Mouse (Mus musculus): ENCODE measurements at regions not wholly inside any gene's neighbourhood (a gene's known extent, or its start where the extent isn't known, plus 50 kb on each side); places are given as distances from the start of the nearest gene placed in this dataset.

GRCm38 (mm10) chr1:89252528-89252927, 182.3 kb downstream of the Sh3bp4 start:
- H3K9ac ChIP-seq (replicated peaks), result no peak overlapping the region
- H3K4me3 ChIP-seq (replicated peaks), result no peak overlapping the region
- no peak overlapping the region for H3K27ac ChIP-seq
- WGBS, result 89% methylated on average over 7 of the region's 7 CpGs
- H3K4me2 ChIP-seq, result no peak overlapping the region
- no peaks in the 10 kb centered on the region for H3K27me3 ChIP-seq
- H3K9me3 ChIP-seq, result peaks cover 2% of the 10 kb centered on the region; the same call in 1 of the 2 replicates
- no peak for ATAC-seq (ENCODE audit: insufficient number of reproducible peaks, insufficient read depth, low FRiP score, low TSS enrichment, low read depth)
- H3K4me1 ChIP-seq (replicated peaks), result peaks cover 6% of the 10 kb centered on the region; the same call in 1 of the 2 replicates
- H3K36me3 ChIP-seq, result no peaks in the 10 kb centered on the region

- Histone ChIP-seq H3K36me3 (no peaks in the 10 kb centered on the region), H3K27ac (no peak overlapping the region), H3K4me2 (no peak overlapping the region), H3K4me1 (replicated peaks) (no peaks in the 10 kb centered on the region), H3K4me3 (replicated peaks) (no peak overlapping the region), H3K27me3 (no peaks in the 10 kb centered on the region), H3K9me3 (no peaks in the 10 kb centered on the region), H3K9ac (replicated peaks) (no peak overlapping the region)
- ATAC-seq (ENCODE audit: insufficient number of reproducible peaks, insufficient read depth, low FRiP score, low TSS enrichment, low read depth), result no peak
- WGBS, result 65% methylated on average over 5 of the region's 5 CpGs
Observed at GRCm38 (mm10) chr1:89257945-89258344, 187.7 kb downstream of the Sh3bp4 start.

DNA sequence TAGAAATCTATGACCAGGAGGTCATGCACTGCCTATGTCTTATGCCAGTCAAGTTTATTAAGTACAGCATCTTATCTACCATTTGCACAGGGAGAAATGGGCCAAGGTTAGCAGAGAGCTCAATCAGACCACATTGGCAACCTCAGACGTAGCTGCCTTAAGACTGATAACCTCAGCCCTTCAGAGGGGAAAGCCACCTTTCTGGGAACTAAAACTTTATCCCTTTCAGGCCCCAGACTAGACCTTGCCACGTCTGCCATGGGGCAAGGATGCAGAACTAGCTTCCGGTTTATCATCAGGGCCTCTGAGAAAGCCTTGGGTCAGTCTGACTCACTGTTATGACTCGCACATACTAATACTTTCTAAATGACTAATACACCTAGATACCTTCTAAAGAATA, 188.8 kb upstream of the Agap1 start:
- no peaks in the 10 kb centered on the region for H3K36me3 ChIP-seq
- no peak overlapping the region for H3K9ac ChIP-seq (replicated peaks)
- no peak for ATAC-seq (ENCODE audit: insufficient number of reproducible peaks, insufficient read depth, low FRiP score, low TSS enrichment, low read depth)
- no peaks in the 10 kb centered on the region for H3K9me3 ChIP-seq
- H3K4me3 ChIP-seq (replicated peaks), result no peak overlapping the region
- no peaks in the 10 kb centered on the region for H3K4me1 ChIP-seq (replicated peaks)
- no peak overlapping the region for H3K27ac ChIP-seq
- H3K27me3 ChIP-seq, result peaks cover 3% of the 10 kb centered on the region; the same call in 1 of the 2 replicates
- WGBS, result 73% methylated on average over 4 of the region's 4 CpGs
- H3K4me2 ChIP-seq, result no peak overlapping the region

DNA sequence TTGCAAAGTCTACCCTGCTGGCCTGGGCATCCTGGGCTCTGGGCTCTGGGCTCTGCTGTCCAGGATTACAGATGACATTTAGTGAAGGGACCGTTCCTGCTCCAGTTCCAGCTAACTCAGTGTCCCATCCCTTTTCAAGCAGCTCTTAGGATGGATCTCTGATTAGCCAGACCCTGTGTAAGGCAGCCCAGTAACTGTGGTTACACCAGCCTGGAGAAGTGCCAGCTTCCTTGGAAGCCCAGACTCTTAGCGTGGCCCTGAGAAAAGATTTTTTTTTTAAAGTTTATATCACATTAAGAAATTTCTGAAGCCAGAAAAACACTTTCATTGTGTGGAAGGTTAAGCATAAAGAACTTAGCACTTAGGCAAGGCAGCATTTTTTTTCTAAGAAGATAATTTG, 185.8 kb upstream of the Agap1 start:
- H3K4me2 ChIP-seq, result no peak overlapping the region
- H3K36me3 ChIP-seq, result no peaks in the 10 kb centered on the region
- no peak for ATAC-seq (ENCODE audit: insufficient number of reproducible peaks, insufficient read depth, low FRiP score, low TSS enrichment, low read depth)
- H3K9me3 ChIP-seq, result no peaks in the 10 kb centered on the region
- whole genome bisulfite sequencing, result 74% methylated on average over 2 of the region's 2 CpGs
- no peaks in the 10 kb centered on the region for H3K4me1 ChIP-seq (replicated peaks)
- no peak overlapping the region for H3K27ac ChIP-seq
- peaks cover 10% of the 10 kb centered on the region; the same call in 1 of the 2 replicates for H3K27me3 ChIP-seq
- H3K4me3 ChIP-seq (replicated peaks), result no peak overlapping the region
- no peak overlapping the region for H3K9ac ChIP-seq (replicated peaks)

GRCm38 (mm10) chr1:89271743-89272142, 182.9 kb upstream of the Agap1 start:
- no peak for ATAC-seq (ENCODE audit: insufficient number of reproducible peaks, insufficient read depth, low FRiP score, low TSS enrichment, low read depth)
- H3K4me3 ChIP-seq (replicated peaks), result no peak overlapping the region

GRCm38 (mm10) chr1:89273021-89273420, 181.6 kb upstream of the Agap1 start:
- no peak overlapping the region for H3K9ac ChIP-seq (replicated peaks)
- WGBS, result 82% methylated on average over 10 of the region's 10 CpGs

More at GRCm38 (mm10) chr1:89271743-89272142, 182.9 kb upstream of the Agap1 start:
- H3K27ac ChIP-seq, result no peak overlapping the region
- H3K4me2 ChIP-seq, result no peak overlapping the region
- no peaks in the 10 kb centered on the region for H3K9me3 ChIP-seq
- peaks cover 10% of the 10 kb centered on the region; the same call in 1 of the 2 replicates for H3K27me3 ChIP-seq
- H3K4me1 ChIP-seq (replicated peaks), result 0 out of 2 replicates have a peak, but pooled peaks cover 2% of the 10 kb centered on the region
- WGBS, result 78% methylated on average over 8 of the region's 8 CpGs
- no peaks in the 10 kb centered on the region for H3K36me3 ChIP-seq
- no peak overlapping the region for H3K9ac ChIP-seq (replicated peaks)

DNA sequence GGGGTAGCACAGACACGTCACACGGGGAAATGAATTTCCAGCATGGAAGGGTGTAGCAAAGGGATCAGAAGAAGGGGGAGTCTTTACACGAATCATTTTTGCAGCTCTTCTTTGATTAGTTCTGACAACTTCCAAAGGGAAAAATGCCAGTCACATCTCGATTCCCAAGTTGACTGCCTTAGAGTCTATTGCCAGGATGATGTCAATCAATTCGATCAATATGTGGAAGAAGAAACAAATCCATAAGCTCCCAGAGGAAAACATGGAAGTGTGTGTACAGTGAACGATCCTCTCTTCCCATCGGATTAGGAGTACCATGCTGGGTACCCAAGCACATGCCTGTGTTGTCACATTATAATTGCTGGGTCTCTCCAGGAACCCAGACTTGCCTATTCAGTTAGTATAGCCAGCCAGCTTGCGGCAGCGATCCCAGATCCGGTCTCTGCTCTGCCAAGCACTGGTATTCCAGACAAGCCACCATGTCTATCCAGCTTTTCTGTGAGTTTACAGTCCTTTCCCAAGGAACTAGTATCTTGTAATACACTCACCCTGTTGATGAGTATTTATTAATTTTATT, 180.7 kb upstream of the Agap1 start:
- Histone ChIP-seq H3K4me2 (no peak overlapping the region), H3K27ac (no peak overlapping the region), H3K9ac (replicated peaks) (no peak overlapping the region), H3K9me3 (no peaks in the 10 kb centered on the region), H3K4me3 (replicated peaks) (no peak overlapping the region), H3K36me3 (no peaks in the 10 kb centered on the region), H3K4me1 (replicated peaks) (0 out of 2 replicates have a peak, but pooled peaks cover 2% of the 10 kb centered on the region), H3K27me3 (peaks cover 10% of the 10 kb centered on the region; the same call in 1 of the 2 replicates)
- ATAC-seq (ENCODE audit: insufficient number of reproducible peaks, insufficient read depth, low FRiP score, low TSS enrichment, low read depth), result no peak
- 91% methylated on average over 10 of the region's 10 CpGs for WGBS

More at GRCm38 (mm10) chr1:89273021-89273420, 181.6 kb upstream of the Agap1 start:
- Histone ChIP-seq H3K4me2 (no peak overlapping the region), H3K27ac (no peak overlapping the region), H3K9me3 (no peaks in the 10 kb centered on the region), H3K27me3 (peaks cover 10% of the 10 kb centered on the region; the same call in 1 of the 2 replicates), H3K36me3 (no peaks in the 10 kb centered on the region), H3K4me3 (replicated peaks) (no peak overlapping the region), H3K4me1 (replicated peaks) (0 out of 2 replicates have a peak, but pooled peaks cover 2% of the 10 kb centered on the region)
- ATAC-seq (ENCODE audit: insufficient number of reproducible peaks, insufficient read depth, low FRiP score, low TSS enrichment, low read depth), result no peak

GRCm38 (mm10) chr1:89279382-89279781, 175.2 kb upstream of the Agap1 start:
- no peak overlapping the region for H3K27ac ChIP-seq
- no peaks in the 10 kb centered on the region for H3K36me3 ChIP-seq
- H3K4me2 ChIP-seq, result no peak overlapping the region
- 0 out of 2 replicates have a peak, but pooled peaks cover 2% of the 10 kb centered on the region for H3K4me1 ChIP-seq (replicated peaks)
- no peak for ATAC-seq (ENCODE audit: insufficient number of reproducible peaks, insufficient read depth, low FRiP score, low TSS enrichment, low read depth)
- no peak overlapping the region for H3K9ac ChIP-seq (replicated peaks)
- H3K4me3 ChIP-seq (replicated peaks), result no peak overlapping the region
- no peaks in the 10 kb centered on the region for H3K9me3 ChIP-seq
- WGBS, result 68% methylated on average over 5 of the region's 5 CpGs
- H3K27me3 ChIP-seq, result no peaks in the 10 kb centered on the region

GRCm38 (mm10) chr1:89281107-89281655, 173.4 kb upstream of the Agap1 start:
- WGBS, result 78% methylated on average over 1 of the region's 1 CpGs
- ATAC-seq (ENCODE audit: insufficient number of reproducible peaks, insufficient read depth, low FRiP score, low TSS enrichment, low read depth), result no peak

GRCm38 (mm10) chr1:89285041-89285440, 169.6 kb upstream of the Agap1 start:
- no peak overlapping the region for H3K4me2 ChIP-seq
- H3K4me3 ChIP-seq (replicated peaks), result no peak overlapping the region
- H3K27ac ChIP-seq, result no peak overlapping the region
- WGBS, result 86% methylated on average over 4 of the region's 4 CpGs
- ATAC-seq (ENCODE audit: insufficient number of reproducible peaks, insufficient read depth, low FRiP score, low TSS enrichment, low read depth), result no peak
- H3K4me1 ChIP-seq (replicated peaks), result no peaks in the 10 kb centered on the region
- no peaks in the 10 kb centered on the region for H3K9me3 ChIP-seq
- no peak overlapping the region for H3K9ac ChIP-seq (replicated peaks)
- H3K27me3 ChIP-seq, result no peaks in the 10 kb centered on the region
- H3K36me3 ChIP-seq, result no peaks in the 10 kb centered on the region

More at GRCm38 (mm10) chr1:89281107-89281655, 173.4 kb upstream of the Agap1 start:
- H3K9me3 ChIP-seq, result no peaks in the 10 kb centered on the region
- no peak overlapping the region for H3K4me3 ChIP-seq (replicated peaks)
- H3K4me1 ChIP-seq (replicated peaks), result no peaks in the 10 kb centered on the region
- H3K9ac ChIP-seq (replicated peaks), result no peak overlapping the region
- no peak overlapping the region for H3K4me2 ChIP-seq
- no peaks in the 10 kb centered on the region for H3K36me3 ChIP-seq
- no peak overlapping the region for H3K27ac ChIP-seq
- no peaks in the 10 kb centered on the region for H3K27me3 ChIP-seq

- ATAC-seq (ENCODE audit: insufficient number of reproducible peaks, insufficient read depth, low FRiP score, low TSS enrichment, low read depth), result no peak
Observed at GRCm38 (mm10) chr1:89287136-89287795, 167.3 kb upstream of the Agap1 start.

More at GRCm38 (mm10) chr1:89287136-89287795, 167.3 kb upstream of the Agap1 start:
- Histone ChIP-seq H3K9me3 (no peaks in the 10 kb centered on the region), H3K36me3 (no peaks in the 10 kb centered on the region), H3K9ac (replicated peaks) (no peak overlapping the region), H3K4me1 (replicated peaks) (no peaks in the 10 kb centered on the region), H3K27me3 (no peaks in the 10 kb centered on the region; the same call in 1 of the 2 replicates), H3K27ac (no peak overlapping the region), H3K4me2 (no peak overlapping the region), H3K4me3 (replicated peaks) (no peak overlapping the region)
- whole genome bisulfite sequencing, result 87% methylated on average over 10 of the region's 10 CpGs

Measured in limb, embryonic 12.5 days (tissue).